Mouse (Mus musculus) ES-CJ7 (cell line): ENCODE data around the gene Amot.

Experiments
- DNase-seq: peaks from one replicate; pipeline ENCODE4 v3.0.0; 2011; ENCODE audit warnings: low read depth, low spot score

The Amot gene

DNA sequence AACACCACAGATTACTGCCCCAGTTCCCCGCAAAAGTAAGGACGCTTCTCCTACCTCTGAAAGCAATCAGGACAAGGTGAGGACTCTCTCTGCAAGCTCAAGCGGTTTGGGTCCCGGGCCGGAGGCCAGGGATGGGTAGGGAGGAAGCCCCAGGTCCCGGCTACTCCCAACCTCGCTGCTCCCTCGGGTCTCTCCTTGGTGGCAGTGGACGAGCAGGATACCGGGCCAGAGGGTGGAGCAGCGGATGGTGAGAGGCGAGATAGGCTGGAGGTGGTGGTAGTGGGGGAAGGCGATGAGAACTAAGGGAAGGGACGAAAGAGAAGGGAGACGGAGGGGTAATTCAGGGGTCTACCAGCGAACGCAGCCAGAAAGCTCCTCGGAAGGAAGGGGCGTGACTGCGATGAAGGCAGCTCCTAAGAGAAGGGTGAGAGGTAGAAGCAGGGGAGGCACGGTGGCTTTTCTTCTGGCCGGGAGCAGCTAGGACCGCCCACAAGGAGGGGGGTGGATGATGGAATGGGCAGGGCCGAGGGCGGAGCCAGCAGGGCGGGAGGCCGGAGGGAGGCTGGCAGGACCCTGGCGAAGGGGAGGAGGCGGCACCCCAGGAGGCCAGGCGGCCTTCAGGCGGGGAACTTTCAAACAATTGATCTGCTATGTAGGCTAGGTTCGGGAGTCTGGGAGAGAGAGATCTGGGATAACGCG is at the start of gene Amot:
Amot (minus strand) TSS at position 465 of the 699 bp plus-strand sequence.
- DNase-seq = peak; percentile 82

DNA sequence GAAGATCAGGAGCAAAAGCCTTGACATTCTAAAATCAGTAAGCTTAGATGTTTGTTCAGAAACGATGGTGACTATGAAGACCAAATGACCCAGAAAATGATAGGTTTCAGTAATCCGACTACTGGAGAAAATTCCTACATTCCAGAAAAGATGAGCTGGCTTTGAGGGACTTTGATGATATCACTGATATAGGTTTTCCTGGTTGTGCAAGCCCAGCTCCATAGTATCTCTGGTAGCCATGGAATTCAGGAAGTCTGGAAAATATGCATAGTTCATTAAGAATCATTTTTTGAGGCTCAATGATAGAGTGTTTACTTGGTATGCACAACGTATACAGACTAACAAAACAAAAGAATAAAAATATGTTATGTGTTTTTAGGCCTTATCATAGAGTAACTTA is 40.1 kb upstream of the Amot start:
- DNase-seq = no peak

DNA sequence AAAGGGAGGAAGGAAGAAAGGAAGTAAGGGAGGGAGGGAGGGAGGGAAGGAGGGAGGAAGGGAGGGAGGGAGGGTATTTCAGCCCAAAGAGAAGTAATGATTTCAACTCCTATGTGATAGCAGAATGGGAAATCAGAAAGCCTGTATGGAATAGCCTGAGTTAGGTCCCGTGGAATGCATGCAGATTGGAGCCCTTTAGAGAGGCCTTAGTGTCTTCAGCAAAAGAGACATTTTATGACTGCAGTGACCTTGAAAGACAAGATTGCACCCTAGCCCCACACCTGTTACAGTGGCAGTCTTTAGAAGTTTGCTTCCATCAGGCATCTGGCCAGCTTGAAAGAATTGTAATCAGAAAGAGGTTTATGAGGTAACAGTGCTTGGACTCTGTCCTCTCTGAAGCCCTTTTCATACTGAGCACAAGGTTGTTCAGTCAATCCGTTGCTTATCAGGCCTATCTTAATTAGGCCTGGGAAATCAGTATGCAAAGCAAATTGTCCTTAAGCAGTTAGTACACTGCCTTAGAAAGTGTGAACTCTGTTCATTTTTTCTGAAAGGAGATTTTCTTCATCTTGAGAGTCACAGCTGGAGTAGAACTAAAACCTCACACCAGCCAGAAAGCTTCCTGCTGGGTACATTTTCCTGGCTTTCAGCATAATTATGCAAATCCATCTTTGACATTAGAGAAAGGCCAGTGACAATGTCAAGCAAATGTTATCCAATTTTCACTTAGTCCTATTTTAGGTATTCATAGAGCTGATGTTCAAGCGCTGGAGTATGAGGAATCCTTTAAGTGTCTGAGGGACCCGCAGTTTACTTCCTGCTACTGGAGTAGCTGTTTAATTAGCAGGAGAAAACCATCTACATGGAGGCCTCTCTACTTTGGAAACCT is 38.9 kb upstream of the Amot start:
- DNase-seq = no peak

DNA sequence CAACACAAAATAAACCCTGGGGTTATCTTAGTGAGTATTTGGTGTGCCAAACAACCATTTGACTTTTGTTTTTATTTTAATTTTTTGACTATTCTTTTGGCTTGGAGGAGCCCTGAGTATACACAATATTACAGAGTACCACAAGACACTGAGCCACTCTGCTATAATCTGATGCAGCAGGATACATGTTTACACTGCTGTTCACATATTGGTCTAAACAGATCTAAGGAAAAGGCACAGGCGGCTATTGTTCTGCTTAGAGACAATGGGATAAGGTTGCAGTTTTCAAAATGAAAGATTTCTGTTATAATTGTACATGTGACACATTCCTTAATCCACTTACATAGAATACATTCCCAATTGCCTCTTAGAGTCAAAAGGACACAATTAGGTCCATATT is 36.1 kb upstream of the Amot start:
- no peak for DNase-seq

DNA sequence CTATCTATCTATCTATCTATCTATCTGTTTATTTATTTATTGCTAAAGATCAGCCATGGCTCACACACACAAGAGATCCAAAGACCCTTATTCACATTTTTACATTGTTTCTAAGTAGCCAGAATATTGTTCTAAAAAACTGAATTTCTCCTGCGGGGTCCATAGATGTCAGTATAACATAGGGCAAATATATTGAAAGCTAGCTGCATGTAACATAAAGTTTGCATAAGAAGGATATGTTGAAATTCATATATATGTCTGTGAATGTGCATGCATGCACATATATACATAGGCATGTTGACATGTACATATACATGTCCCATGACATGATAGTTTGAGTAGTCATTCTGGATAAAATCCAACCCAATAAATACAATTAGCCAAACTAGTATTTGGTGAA is 35.3 kb upstream of the Amot start:
- no peak for DNase-seq

DNA sequence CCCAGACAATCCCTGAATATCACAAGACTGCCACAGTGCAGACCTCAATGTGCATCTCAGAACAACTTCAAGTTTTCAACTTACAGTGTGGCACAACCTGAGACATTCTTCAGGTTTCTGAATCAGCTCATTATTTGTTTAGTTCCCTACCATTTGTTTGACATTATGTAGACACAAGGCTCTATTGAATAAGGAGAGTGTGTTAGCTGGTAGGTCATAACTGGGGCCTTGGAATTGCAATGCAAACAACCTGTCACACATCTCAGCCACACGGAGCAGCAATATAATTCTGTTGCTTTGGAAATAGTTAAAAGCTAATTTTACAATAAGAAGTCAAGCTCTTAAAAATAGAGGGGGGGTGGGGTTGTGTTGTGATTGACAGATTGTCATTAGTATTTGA is 24.6 kb upstream of the Amot start:
- DNase-seq = no peak

DNA sequence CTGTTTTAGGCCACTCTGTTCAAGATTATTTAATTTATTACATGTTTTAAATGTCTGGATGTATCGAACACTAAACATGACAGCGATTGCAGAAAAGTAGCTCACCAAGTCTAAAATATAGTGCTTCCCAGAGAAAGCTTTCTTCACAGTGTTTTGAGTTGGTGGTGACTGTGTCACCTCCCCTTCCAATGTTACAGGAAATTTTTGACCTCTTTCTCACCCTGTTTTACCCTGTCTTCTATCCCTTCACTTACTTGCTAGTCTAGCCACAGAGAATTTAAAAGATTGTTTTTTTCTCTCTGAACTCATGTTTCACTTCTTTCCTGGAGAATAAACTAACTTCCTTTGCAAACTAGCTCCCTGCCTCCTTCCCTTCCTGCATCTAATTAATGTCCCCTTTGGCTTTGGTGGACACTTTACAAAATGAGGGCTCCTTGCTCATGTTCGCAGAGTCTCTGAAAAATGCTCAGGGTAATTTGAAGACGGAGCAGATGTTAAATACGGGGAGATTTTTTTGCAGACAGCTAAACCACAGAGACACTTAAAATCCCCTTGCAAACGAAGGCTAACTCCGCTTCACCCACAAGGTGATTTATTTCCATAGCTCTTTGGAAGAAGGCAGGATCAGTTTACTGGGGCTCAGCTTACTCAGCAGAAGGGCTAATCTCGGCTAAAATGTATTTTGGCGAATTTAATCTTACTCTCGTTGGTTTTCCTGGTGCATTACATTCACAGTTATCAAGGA is 11.5 kb upstream of the Amot start:
- no peak for DNase-seq

DNA sequence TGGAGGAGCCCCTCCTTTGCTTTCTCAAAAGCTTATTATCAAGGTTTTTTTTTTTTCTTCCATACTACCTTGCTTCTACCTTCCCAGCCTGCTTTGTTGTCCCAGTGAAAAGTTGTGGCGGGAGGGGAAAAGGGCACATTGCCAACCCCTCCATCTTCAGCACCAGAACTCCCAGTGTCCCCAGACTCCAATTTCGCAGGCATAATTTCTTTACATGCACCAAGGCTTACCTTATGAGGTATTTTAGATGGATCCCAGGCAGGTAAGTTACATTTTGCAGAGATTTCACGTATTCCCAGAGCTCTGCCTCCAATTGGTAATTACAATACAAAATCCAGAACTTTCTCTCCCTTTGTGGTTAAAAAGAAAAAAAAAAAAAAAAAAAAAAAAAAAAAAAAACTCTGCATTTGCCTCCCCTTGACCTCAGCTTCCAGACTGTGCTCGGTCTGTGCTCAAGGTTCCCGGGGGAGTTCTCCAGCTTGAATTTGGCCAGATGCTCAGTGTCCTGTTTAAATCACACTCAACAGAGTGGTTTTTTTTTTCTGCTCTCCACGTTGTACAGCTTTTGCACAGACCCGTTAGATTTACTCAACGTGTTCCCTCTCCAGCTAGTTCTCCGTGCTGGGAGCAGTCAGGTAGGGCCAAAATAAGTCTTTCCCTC is 10.6 kb upstream of the Amot start:
- DNase-seq = no peak

DNA sequence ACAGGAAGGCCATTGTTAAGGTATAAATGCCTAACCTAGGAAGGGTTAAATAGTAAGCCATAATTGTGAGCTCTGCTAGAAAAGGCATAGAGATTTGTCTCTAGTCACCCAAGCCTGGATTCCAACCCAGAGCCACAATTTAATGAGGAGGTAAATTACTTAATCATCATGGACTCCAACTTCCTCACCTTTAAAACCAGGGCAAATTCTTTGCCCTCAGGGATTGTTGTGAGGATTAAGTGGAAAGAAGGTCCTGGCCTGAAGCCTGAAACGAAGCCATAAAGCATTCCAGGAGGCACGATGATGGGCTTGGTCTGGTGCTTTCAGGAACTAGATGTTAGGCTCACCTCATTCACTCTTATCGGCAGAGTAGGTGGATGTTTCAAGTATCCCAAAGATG is 5.7 kb upstream of the Amot start:
- DNase-seq = no peak

DNA sequence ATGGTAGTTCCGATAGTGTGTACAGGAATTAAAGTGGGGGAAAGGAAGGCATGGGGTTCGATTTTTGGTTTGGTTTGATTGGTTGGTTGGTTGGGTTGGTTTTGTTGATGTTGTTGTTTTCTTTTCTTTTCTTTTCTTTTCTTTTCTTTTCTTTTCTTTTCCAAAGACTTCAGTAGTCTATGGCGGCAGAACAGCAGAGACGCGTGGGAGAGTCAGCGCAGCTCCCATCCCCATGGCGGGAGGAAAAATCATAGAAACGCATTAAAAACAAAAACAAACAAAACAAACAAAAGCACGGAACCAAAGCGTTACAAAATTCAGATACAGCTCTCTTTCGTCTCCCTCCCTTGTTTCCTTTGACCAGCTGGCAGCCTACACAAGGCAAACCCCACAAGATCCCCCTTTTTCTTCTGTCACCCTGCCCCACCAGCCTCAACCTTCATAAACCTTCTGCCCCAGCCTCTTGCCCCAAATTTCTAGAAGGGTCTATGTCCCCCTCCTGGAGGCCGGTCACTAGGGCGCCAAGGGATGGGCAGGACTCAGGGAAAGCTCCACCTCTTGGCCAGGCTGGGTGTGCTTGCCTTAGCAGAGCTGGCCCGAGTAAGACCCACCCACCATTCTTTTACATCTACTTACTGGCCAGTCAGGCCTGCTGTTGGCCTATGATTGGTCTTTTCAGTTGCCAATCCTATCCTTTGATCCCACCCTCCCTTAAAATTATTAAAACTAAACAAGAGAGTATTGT is 648 bp upstream of the Amot start:
- DNase-seq = peak; percentile 60

DNA sequence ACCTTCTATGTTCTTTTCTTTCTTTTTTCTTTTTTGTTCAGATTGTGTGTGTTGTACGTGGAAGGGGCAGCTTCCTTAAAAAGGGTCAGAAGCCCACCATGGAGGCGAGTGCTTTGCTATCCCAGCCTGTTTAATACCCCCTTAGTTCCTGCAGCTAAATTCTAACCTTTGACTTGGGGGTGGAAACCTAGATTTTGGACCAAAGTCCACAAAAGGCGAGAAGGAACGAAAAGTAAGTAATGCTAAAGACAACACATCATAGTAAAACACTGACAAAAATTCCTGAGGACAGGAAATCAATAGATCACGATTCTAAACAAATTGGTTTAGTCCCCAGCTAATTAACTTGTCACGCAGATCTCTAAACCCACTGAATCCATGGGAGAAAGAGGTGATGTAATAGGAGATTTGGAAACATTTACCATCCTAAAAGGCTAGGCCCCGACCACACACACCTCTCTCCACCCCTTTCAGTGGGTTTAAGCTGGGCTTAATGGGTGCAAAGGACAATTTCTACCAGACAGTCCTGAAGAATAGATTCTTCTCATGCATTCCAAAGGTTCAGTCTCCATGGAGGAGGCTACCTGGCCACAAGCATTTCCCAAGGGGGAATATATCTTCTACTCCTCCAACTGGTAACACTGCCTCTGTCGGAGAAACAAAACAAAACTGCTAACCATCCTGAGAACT is 3.2 kb downstream of the Amot start:
- no peak for DNase-seq

DNA sequence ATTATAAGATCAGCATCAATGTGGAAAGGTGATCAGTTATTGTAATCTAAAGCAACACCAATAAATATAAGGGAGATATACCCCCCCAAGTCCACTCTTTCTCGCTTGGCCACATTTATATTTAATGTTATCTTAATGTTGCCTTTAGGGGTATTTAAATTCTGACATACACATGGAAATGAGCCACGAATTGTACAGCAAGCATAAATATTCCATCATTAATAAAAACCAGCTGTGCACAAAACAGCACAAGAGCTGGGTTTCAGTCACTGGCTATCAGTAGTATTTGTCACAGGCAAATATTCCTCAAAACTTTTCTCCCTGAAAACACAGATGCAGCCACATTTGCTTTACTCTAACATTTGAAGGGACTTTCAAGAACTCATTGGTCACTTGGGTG is 5.9 kb downstream of the Amot start:
- DNase-seq = no peak

DNA sequence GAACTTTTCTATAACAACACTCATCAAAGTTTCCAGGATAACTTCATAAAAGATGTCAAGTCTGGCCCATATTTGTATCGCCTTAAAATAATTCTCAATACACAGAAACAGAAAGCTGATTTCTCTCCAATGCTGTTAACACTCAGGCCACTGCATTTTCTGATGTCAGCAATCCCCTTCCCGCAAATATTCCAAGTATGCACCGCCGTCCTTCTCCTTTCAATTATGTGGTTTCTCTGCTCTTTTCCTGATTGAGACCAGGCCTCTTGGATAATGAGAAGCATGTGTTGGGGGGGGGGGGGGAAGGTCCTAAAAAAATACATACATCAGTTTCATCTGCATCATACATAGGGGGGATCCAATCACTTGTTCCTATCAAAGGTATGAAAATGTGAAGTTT is 6.3 kb downstream of the Amot start:
- DNase-seq = no peak

DNA sequence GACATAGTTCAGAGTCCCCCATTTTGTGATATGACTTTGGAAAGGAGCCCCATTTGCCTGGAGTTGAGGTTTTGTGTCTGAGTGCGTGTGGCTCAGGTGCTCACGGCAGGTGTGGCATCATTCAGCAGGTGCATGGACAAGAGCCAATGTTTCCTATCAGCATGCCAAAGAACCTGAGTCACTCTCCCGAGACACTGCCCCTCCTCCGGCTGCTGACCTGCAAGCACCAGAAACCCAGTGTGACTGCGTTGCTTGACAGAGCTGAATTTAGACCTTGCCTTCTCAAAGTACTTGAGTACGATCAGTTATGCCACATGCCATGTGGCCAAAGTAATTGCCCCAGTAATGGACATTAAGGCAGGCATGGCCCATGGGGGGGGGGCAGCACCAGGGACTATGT is 7.5 kb downstream of the Amot start:
- DNase-seq = no peak

DNA sequence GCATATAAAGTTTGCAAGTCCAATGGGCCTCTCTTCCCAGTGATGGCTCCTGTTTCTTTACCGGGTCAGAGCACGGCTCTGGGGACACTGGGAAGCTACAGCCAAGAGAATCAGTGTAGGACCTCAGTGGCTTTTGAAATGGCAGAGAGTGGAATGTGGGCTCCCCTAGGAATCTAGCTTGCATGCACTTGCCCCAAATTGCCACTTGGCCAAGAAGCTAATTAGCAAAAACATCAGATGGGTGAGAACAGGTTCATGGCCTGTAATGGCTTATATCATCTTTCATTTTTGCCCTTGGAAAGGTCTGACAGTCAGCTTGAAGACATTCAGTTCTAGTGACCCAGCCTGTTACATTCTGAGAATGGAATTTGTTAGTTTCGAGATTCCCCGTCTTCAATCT is 9.6 kb downstream of the Amot start:
- DNase-seq = no peak

DNA sequence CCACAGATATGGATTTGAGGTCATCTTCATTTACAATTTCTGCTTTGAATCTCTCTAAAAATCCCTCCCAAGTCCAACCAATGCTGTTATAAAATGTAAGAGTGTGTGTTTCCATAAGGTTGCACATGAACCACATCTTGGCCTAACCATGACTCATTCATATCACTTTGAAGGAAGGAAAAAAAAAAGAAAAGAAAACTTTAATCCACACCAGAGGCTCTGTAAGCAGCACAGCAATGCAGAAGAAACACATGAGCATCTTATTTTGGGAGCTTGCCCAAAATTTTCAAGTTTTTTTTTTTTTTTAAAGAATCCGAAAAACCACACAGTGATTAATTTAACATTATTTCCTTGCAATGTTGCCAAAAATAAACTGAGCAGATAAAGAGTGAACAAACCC is 14.2 kb downstream of the Amot start:
- DNase-seq = no peak

DNA sequence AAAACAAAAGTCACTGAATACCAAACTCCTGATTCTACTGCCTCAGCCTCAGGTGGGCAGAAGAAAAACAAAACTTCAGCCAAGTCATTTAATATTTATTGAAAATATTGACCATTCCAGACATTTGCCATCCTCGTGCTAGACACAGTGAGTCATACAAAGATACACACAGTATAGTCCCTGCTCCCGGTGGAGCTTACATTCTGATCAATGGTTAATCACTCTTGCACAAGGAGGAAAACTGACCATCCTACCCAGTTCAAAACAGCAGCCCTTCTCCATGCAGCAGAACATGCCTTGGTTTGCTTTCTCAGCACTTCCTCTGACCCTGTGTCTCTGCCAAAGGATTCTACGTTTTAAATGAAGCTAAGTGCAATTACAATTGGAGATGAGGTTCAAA is 14.6 kb downstream of the Amot start:
- no peak for DNase-seq

DNA sequence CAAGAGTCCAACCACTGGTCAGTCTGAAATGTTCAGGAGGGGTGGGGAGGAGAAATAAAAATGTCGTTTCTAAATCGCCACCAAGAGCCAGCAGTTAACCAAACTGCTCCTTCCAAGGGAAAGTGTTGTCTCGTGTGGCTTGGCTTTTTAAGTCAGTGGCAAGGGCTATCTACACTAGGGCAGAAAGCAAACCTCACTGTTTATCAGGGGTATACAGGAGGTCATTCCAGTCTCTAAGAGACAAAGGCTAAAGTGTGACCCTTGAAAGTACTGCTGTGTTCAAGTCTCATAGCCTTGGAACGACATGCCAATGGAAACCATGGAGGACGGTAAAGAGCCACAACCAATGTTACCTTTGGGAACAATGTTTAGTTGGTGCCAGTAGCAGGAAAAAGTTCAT is 15.0 kb downstream of the Amot start:
- no peak for DNase-seq

DNA sequence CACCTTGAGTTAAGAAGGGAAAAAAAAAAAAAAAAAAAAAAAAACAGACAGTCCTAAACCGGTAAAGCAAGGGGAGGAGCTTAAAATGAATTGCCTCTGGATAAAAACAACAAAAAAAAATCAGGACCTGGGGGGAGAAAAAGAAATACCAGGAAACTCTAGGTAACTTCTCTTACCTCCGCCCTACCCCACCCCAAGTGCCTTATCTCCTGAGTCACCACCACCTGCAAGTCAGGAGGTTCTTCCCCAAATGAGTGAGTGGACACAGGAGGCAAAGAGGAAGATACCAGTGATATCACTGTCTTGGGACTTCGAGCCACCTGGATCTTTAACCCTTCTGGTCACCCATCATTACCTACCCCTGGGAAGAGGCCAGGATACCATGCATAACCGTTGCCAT is 19.5 kb downstream of the Amot start:
- DNase-seq = no peak

DNA sequence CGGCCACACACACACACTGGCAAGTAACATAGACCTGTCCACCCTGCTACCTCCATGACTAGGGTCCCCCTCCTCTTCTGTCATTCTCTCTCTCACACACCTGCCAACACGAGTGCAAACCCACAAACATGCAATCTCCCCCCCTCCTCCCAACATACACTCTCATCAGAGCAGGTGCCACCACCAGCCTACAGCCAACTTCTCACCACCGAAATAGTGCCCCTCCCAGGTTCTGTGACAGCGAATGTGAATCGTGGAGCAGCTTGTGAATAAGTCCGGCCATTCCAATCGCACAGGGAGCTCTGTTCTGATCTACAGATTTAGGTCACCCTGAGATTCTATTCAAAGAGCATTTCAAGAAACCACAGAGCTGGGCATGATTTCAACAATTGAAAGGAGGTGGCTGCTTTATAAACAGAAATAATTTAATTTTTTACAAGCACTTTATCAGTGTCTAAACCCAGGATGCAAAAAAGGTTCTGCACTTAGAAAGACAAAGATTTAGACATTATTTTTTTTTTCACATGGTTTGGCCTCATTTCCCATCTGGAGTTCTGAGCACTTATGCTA is 21.4 kb downstream of the Amot start:
- DNase-seq = no peak
